Mouse (Mus musculus) midbrain, embryonic 11.5 days (tissue): Measurements from ENCODE around the gene Rplp2. TPM values are rescaled to one million over a fixed set of nuclear protein-coding genes. Genes with fewer than 3 reads are reported as not detected.

Experiments used
- ATAC-seq: fragments of 200-750 bp; cut with Nextera tagmentation; 2 replicates; pipeline ENCODE4 v1.8.0; 2017; ENCODE audit warnings: moderate TSS enrichment, moderate library complexity; ENCODE audit not compliant: low FRiP score
- DNase-seq: peaks from one replicate; pipeline ENCODE4 v3.0.0; 2015; ENCODE audit warnings: low spot score; ENCODE audit errors: missing footprints
- H3K27ac ChIP-seq: fragments of 300-500 bp; sonication (generic); 2 replicates; pipeline ENCODE4 v1.5.1; 2014; ENCODE audit warnings: low read depth, low read length
- H3K27me3 ChIP-seq: fragments of 300-500 bp; sonication (generic); 2 replicates; pipeline ENCODE4 v1.6.1; 2014; ENCODE audit warnings: mild to moderate bottlenecking, low read length, moderate library complexity, mixed read lengths; ENCODE audit not compliant: control insufficient read depth, insufficient read depth
- H3K36me3 ChIP-seq: fragments of 300-500 bp; sonication (generic); 2 replicates; pipeline ENCODE4 v1.6.1; 2014; ENCODE audit warnings: mild to moderate bottlenecking, low read length, moderate library complexity, mixed read lengths; ENCODE audit not compliant: control insufficient read depth, insufficient read depth
- H3K4me1 ChIP-seq: fragments of 300-500 bp; sonication (generic); 2 replicates; pipeline ENCODE4 v1.6.1; 2014; ENCODE audit warnings: low read length; ENCODE audit not compliant: control insufficient read depth, insufficient read depth
- H3K4me2 ChIP-seq: fragments of 300-500 bp; sonication (generic); 2 replicates; pipeline ENCODE4 v1.6.1; 2014; ENCODE audit warnings: mild to moderate bottlenecking, moderate library complexity
- H3K4me3 ChIP-seq: fragments of 300-500 bp; sonication (generic); 2 replicates; pipeline ENCODE4 v1.5.1; 2014; ENCODE audit warnings: low read depth, low read length
- H3K9ac ChIP-seq: fragments of 300-500 bp; sonication (generic); 2 replicates; pipeline ENCODE4 v1.6.1; 2014; ENCODE audit warnings: low read length
- H3K9me3 ChIP-seq: fragments of 300-500 bp; sonication (generic); 2 replicates; pipeline ENCODE4 v1.6.1; 2016; ENCODE audit warnings: low read length; ENCODE audit not compliant: control insufficient read depth
- WGBS: fragments of 180-500 bp; shearing (Covaris S2); extraction: QIAGEN DNeasy Blood & Tissue Kit; methylation state at CpG from one replicate; pipeline ENCODE4 v1.1.7; 2014; 5-methylcytosine and 5-hydroxymethylcytosine counted together
- polyA plus RNA-seq: library from polyadenylated mRNA; unstranded; fragments of >200 nt; fragmentation: Nextera tagmentation; extraction: Ambion mirVana; gene quantifications from 2 replicates; pipeline ENCODE4 v1.2.1, GENCODE M21; 2014

Rplp2 gene
- polyA plus RNA-seq, 1 experiment from 2014 or later: 959 TPM

- Histone ChIP-seq H3K4me1 (peaks cover 10% of the 10 kb centered on the region), H3K27ac (no peak overlapping the region), H3K9me3 (no peaks in the 10 kb centered on the region), H3K9ac (peak overlapping the region; percentile 34; the same call in 1 of the 2 replicates), H3K27me3 (peaks cover 67% of the 10 kb centered on the region), H3K4me2 (peak overlapping the region; percentile 43), H3K36me3 (no peaks in the 10 kb centered on the region), H3K4me3 (peak overlapping the region; percentile 35)
- 3% methylated on average over 52 of the region's 59 CpGs for WGBS
- no peak for ATAC-seq
- DNase-seq: peak; percentile 86
These were observed 14.6 kb downstream of the Rplp2 start for GRCm38 (mm10) chr7:141461521-141462332.

DNA sequence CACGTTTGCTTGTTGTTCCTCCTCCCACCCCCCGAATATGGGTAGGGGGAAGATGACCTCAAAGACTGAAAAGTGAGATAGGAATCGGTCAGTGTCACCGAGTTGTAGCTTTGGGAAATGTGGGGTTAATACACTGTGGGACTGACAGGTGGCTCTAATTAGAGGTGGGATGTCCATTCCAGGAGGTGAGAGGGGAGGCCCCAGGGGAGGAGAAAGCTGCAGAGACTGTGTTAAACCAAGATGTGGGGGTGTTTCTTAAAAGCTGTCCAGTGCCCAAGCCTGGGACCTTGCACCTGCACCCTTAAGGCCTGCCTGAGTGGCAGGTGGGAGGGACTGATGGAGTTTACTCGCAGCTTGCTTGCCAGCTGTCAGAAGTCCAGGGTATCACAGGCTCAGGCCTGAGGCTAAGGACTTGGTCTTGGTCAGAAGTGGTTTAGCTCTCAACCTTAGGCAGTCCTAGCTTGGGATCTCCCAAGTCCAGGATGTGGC lies 15.2 kb downstream of the Rplp2 start:
- H3K27me3 ChIP-seq: peaks cover 71% of the 10 kb centered on the region
- H3K4me2 ChIP-seq: peak overlapping the region; percentile 43; the same call in 1 of the 2 replicates
- H3K9ac ChIP-seq: no peak overlapping the region
- ATAC-seq: no peak
- WGBS: 17% methylated on average over 5 of the region's 5 CpGs
- H3K27ac ChIP-seq: no peak overlapping the region
- H3K36me3 ChIP-seq: no peaks in the 10 kb centered on the region
- peaks cover 13% of the 10 kb centered on the region for H3K4me1 ChIP-seq
- H3K9me3 ChIP-seq: no peaks in the 10 kb centered on the region
- DNase-seq: peak; percentile 84
- H3K4me3 ChIP-seq: peak overlapping the region; percentile 35; the same call in 1 of the 2 replicates

GRCm38 (mm10) chr7:141463824-141464602 lies 16.8 kb downstream of the Rplp2 start:
- 19% methylated on average over 12 of the region's 12 CpGs for WGBS
- no peaks in the 10 kb centered on the region for H3K9me3 ChIP-seq
- H3K4me2 ChIP-seq: no peak overlapping the region
- DNase-seq (peak; percentile 84), ATAC-seq (no peak)
- H3K27me3 ChIP-seq: peaks cover 71% of the 10 kb centered on the region
- H3K4me3 ChIP-seq: no peak overlapping the region; the same call in 1 of the 2 replicates
- H3K27ac ChIP-seq: no peak overlapping the region
- peaks cover 25% of the 10 kb centered on the region for H3K4me1 ChIP-seq
- H3K36me3 ChIP-seq: no peaks in the 10 kb centered on the region
- H3K9ac ChIP-seq: no peak overlapping the region

GRCm38 (mm10) chr7:141464603-141465201 lies 17.5 kb downstream of the Rplp2 start:
- 3% methylated on average over 38 of the region's 38 CpGs for WGBS
- peak overlapping the region; percentile 6; the same call in 1 of the 2 replicates for H3K4me2 ChIP-seq
- H3K27me3 ChIP-seq: peaks cover 71% of the 10 kb centered on the region
- no peaks in the 10 kb centered on the region for H3K9me3 ChIP-seq
- H3K4me3 ChIP-seq: peak overlapping the region; percentile 14; the same call in 1 of the 2 replicates
- DNase-seq (peak; percentile 89), ATAC-seq (no peak)
- H3K36me3 ChIP-seq: no peaks in the 10 kb centered on the region
- peaks cover 31% of the 10 kb centered on the region for H3K4me1 ChIP-seq
- no peak overlapping the region for H3K9ac ChIP-seq
- H3K27ac ChIP-seq: no peak overlapping the region

DNA sequence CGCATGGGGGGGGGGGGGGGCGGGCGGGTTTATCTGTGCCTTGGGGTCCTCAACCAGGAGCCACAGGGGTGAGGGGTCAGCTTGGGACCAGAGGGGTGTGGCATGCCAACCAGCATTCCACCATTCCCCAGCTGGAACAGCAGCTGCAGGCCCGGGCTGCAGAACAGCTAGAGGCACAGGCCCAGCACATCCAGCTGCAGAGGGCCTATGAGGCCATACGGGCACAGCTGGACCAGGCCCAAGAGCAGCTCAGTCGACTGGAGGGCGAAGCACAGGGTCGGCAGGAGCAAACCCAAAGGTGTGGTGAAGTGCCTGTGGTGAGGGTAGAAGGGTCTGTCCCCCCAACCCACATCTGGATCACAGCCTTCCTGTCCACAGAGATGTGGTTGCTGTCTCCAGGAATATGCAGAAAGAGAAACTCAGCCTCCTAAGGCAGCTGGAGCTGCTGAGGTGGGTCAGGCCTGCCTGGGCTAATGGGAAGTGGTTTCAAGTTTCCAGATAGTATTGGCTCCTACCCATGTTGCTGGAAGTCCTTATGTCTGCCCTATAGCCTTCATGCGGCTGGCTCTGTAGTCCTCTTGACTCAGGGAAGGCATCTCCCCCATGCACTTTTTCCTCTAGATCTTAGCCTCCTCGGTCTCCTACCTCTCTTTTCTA lies 18.3 kb downstream of the Rplp2 start:
- no peak overlapping the region for H3K4me2 ChIP-seq
- DNase-seq (no peak), ATAC-seq (no peak)
- no peak overlapping the region for H3K27ac ChIP-seq
- no peak overlapping the region for H3K9ac ChIP-seq
- WGBS: 48% methylated on average over 8 of the region's 10 CpGs
- H3K27me3 ChIP-seq: peaks cover 65% of the 10 kb centered on the region
- no peaks in the 10 kb centered on the region for H3K9me3 ChIP-seq
- peaks cover 2% of the 10 kb centered on the region; the same call in 1 of the 2 replicates for H3K36me3 ChIP-seq
- H3K4me3 ChIP-seq: 0 out of 2 replicates have a peak overlapping the region, but pooled peaks have one; percentile 14
- peaks cover 31% of the 10 kb centered on the region for H3K4me1 ChIP-seq

- WGBS: 79% methylated on average over 7 of the region's 7 CpGs
- H3K4me2 ChIP-seq: no peak overlapping the region
- DNase-seq (no peak), ATAC-seq (no peak)
- H3K9ac ChIP-seq: no peak overlapping the region
- peaks cover 60% of the 10 kb centered on the region for H3K27me3 ChIP-seq
- no peak overlapping the region for H3K27ac ChIP-seq
- H3K4me1 ChIP-seq: peaks cover 31% of the 10 kb centered on the region
- H3K36me3 ChIP-seq: peaks cover 2% of the 10 kb centered on the region; the same call in 1 of the 2 replicates
- no peaks in the 10 kb centered on the region for H3K9me3 ChIP-seq
- H3K4me3 ChIP-seq: no peak overlapping the region
These were observed 18.9 kb downstream of the Rplp2 start for GRCm38 (mm10) chr7:141466045-141466394.

DNA sequence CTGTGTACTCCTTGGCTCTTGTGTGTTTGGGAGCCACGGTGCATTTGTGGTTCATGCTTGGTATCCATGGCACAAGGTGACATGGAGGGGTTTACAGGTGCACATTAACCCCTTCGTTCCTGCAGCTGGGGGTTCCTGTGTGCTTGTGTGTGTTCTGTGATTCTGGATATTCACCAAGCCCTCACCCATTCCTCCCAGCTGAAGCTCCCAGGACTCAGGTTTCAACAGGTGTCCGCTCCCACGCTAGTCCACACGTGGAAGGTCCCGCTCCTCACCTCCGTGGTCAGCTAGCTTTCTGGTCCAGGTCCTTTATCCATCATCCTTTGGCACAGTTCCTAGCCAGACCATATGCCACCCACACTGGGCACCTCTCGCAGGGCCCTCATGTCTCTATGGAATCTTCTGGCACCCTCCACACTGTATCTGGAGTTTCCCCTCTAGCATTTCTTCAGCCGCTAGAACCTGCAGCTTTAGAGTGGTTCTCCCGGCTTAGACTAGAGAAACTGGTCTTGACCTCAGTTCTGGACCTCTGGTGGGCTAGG lies 19.5 kb downstream of the Rplp2 start:
- ATAC-seq (no peak), DNase-seq (peak; percentile 84)
- WGBS: 58% methylated on average over 10 of the region's 10 CpGs
- peaks cover 54% of the 10 kb centered on the region for H3K27me3 ChIP-seq
- peaks cover 2% of the 10 kb centered on the region; the same call in 1 of the 2 replicates for H3K36me3 ChIP-seq
- no peak overlapping the region for H3K27ac ChIP-seq
- peak overlapping the region; percentile 72 for H3K4me2 ChIP-seq
- no peaks in the 10 kb centered on the region for H3K9me3 ChIP-seq
- peak overlapping the region; percentile 81; the same call in 1 of the 2 replicates for H3K9ac ChIP-seq
- peaks cover 29% of the 10 kb centered on the region for H3K4me1 ChIP-seq
- H3K4me3 ChIP-seq: peak overlapping the region; percentile 68
